Mouse (Mus musculus) spleen, adult 2 months (tissue): Measurements from ENCODE around the gene Limch1.

ENCODE experiments used
- CTCF ChIP-seq: fragments of 200-500 bp; IDR thresholded peaks from 2 replicates; pipeline ENCODE4 v1.5.1; 2011; ENCODE audit warnings: mild to moderate bottlenecking, inconsistent platforms; ENCODE audit not compliant: insufficient read depth, insufficient read length, insufficient replicate concordance; ENCODE audit errors: extremely low read depth
- POLR2A ChIP-seq: fragments of 200-500 bp; IDR thresholded peaks from 2 replicates; pipeline ENCODE4 v1.6.1; 2011; ENCODE audit warnings: low read depth, low read length, inconsistent platforms

DNA sequence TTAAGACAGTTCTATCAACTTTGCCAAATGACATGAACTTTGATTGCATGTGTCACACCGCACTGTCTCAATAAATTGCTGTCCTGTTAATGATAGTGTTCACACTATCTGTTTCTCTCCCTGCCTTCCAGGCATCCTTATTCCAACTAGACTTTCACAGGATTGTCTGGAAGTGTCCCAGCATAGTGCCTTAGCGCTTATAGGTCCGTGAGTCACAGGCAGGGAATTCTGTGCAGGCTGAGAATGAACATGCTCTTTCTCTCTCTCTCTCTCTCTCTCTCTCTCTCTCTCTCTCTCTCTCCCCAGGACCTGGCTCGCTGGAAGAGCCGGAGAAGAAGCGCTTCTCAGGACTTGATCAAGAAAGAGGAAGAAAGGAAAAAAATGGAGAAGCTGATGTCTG lies 252.7 kb downstream of the Limch1 start:
- no peak for TF ChIP-seq POLR2A
- no peak for TF ChIP-seq CTCF
